In genomic region chr1:163779336-163780115, GRCm38 (mm10) we compare ENCODE assay signal across 8 mouse cellular contexts. TPM values are rescaled to one million over a fixed set of nuclear protein-coding genes. Genes with fewer than 3 reads are reported as not detected.
A peak's percentile ranks its signal among the peaks of the same experiment; 100 is the strongest.
DNase-seq lines count a peak whose midpoint lies in the region; ATAC-seq and TF ChIP-seq lines count a peak whose summit lies in the region.

TSS of gene Kifap3 (plus strand) at chr1:163779583.

- no peaks in the 10 kb centered on the region for H3K4me1 ChIP-seq in heart, embryonic 12.5 days (replicated peaks)
- H3K4me1 ChIP-seq in kidney, postnatal 0 days (replicated peaks; ENCODE audit: insufficient read depth, low read length), result no peaks in the 10 kb centered on the region
- H3K4me1 ChIP-seq in liver, embryonic 11.5 days (replicated peaks; ENCODE audit: control insufficient read depth, insufficient read depth, low read length), result 0 out of 2 replicates have a peak, but pooled peaks cover 2% of the 10 kb centered on the region
- no peaks in the 10 kb centered on the region for H3K4me1 ChIP-seq in stomach, embryonic 14.5 days (ENCODE audit: control insufficient read depth, insufficient read depth, low read length)

- H3K9ac ChIP-seq in heart, embryonic 12.5 days, result peak within 1 kb of the TSS; percentile 77
- peak within 1 kb of the TSS; percentile 63 for H3K9ac ChIP-seq in kidney, postnatal 0 days (ENCODE audit: low read depth, low read length)
- peak within 1 kb of the TSS; percentile 57 for H3K9ac ChIP-seq in liver, embryonic 11.5 days (ENCODE audit: low read depth, low read length)
- peak within 1 kb of the TSS; percentile 31 for H3K9ac ChIP-seq in stomach, embryonic 14.5 days (replicated peaks; ENCODE audit: low read depth, low read length)

- peaks cover 3% of the 10 kb centered on the region for H3K79me3 ChIP-seq in C2C12 (ENCODE audit: low read depth)

- ATAC-seq in erythroid progenitor cell, adult 5-6 weeks (replicated peaks; ENCODE audit: low FRiP score, poor library complexity, severe bottlenecking), result peak; percentile 99
- ATAC-seq in heart, embryonic 12.5 days (ENCODE audit: insufficient number of reproducible peaks, low FRiP score), result peak; percentile 100
- peak; percentile 100 for ATAC-seq in kidney, postnatal 0 days (replicated peaks; ENCODE audit: low FRiP score, low read depth)
- ATAC-seq in liver, embryonic 11.5 days (replicated peaks; ENCODE audit: low FRiP score), result peak; percentile 100
- ATAC-seq in stomach, embryonic 14.5 days (ENCODE audit: insufficient number of reproducible peaks, insufficient read depth, low FRiP score, low read depth), result peak; percentile 100

- H3K36me3 ChIP-seq in C2C12 (ENCODE audit: control insufficient read depth, insufficient read depth), result no peaks in the 10 kb centered on the region
- peaks cover 5% of the 10 kb centered on the region; the same call in 1 of the 2 replicates for H3K36me3 ChIP-seq in heart, embryonic 12.5 days
- peaks cover 4% of the 10 kb centered on the region; the same call in 1 of the 2 replicates for H3K36me3 ChIP-seq in kidney, postnatal 0 days (ENCODE audit: insufficient read depth, low read length)
- H3K36me3 ChIP-seq in liver, embryonic 11.5 days (ENCODE audit: control insufficient read depth, insufficient read depth, low read length), result no peaks in the 10 kb centered on the region
- H3K36me3 ChIP-seq in stomach, embryonic 14.5 days (ENCODE audit: control insufficient read depth, insufficient read depth, low read length), result peaks cover 4% of the 10 kb centered on the region; the same call in 1 of the 2 replicates

- no peaks in the 10 kb centered on the region for H3K27me3 ChIP-seq in C2C12 (ENCODE audit: control insufficient read depth, insufficient read depth, insufficient read length)
- no peaks in the 10 kb centered on the region for H3K27me3 ChIP-seq in heart, embryonic 12.5 days (replicated peaks)
- no peaks in the 10 kb centered on the region for H3K27me3 ChIP-seq in kidney, postnatal 0 days (ENCODE audit: insufficient read depth, low read length)
- no peaks in the 10 kb centered on the region for H3K27me3 ChIP-seq in liver, embryonic 11.5 days (replicated peaks; ENCODE audit: control insufficient read depth, insufficient read depth, low read length)
- no peaks in the 10 kb centered on the region for H3K27me3 ChIP-seq in stomach, embryonic 14.5 days (ENCODE audit: control insufficient read depth, insufficient read depth, low read length)

- H3K27ac ChIP-seq in heart, embryonic 12.5 days (ENCODE audit: poor library complexity, severe bottlenecking), result 0 out of 2 replicates have a peak within 1 kb of the TSS, but pooled peaks have one; percentile 2
- peak within 1 kb of the TSS; percentile 60; the same call in 1 of the 2 replicates for H3K27ac ChIP-seq in kidney, postnatal 0 days
- H3K27ac ChIP-seq in liver, embryonic 11.5 days (ENCODE audit: low read depth, low read length), result no peak within 1 kb of the TSS
- 0 out of 2 replicates have a peak within 1 kb of the TSS, but pooled peaks have one; percentile 0 for H3K27ac ChIP-seq in stomach, embryonic 14.5 days (ENCODE audit: low read length)

- H3K4me3 ChIP-seq in C2C12 (ENCODE audit: insufficient read depth, poor library complexity, severe bottlenecking), result peak within 1 kb of the TSS; percentile 66
- peak within 1 kb of the TSS; percentile 83 for H3K4me3 ChIP-seq in heart, embryonic 12.5 days
- peak within 1 kb of the TSS; percentile 70 for H3K4me3 ChIP-seq in kidney, postnatal 0 days (replicated peaks; ENCODE audit: low read depth, low read length)
- H3K4me3 ChIP-seq in liver, embryonic 11.5 days (ENCODE audit: low read depth, low read length), result peak within 1 kb of the TSS; percentile 71
- peak within 1 kb of the TSS; percentile 55 for H3K4me3 ChIP-seq in stomach, embryonic 14.5 days (ENCODE audit: low read depth, low read length)

- WGBS in heart, embryonic 12.5 days, result under 1% methylated on average over 40 of the region's 48 CpGs
- under 1% methylated on average over 47 of the region's 48 CpGs for WGBS in kidney, postnatal 0 days
- 1% methylated on average over 45 of the region's 48 CpGs for whole genome bisulfite sequencing in liver, embryonic 11.5 days
- under 1% methylated on average over 41 of the region's 48 CpGs for WGBS in stomach, embryonic 14.5 days

- H3K79me2 ChIP-seq in C2C12 (ENCODE audit: control insufficient read depth, insufficient read depth), result peaks cover 8% of the 10 kb centered on the region

- H3ac ChIP-seq in C2C12 (ENCODE audit: control insufficient read depth, insufficient read length, low read depth), result peak within 1 kb of the TSS; percentile 9

- TF ChIP-seq CTCF in C2C12 (IDR thresholded peaks at IDR 0.05; ENCODE audit: control insufficient read depth, insufficient read depth, insufficient read length), result peak; percentile 24
- TF ChIP-seq CTCF in kidney, postnatal 0 days (IDR thresholded peaks at IDR 0.05; ENCODE audit: low read depth), result peak; percentile 90

- peak; percentile 98 for DNase-seq in brain, embryonic 18.5 days (ENCODE audit: low read depth, low spot score)
- peak; percentile 100 for DNase-seq in kidney, postnatal 0 days (ENCODE audit: low spot score)
- DNase-seq in liver, embryonic 11.5 days (ENCODE audit: low spot score), result peak; percentile 90
- peak; percentile 96 for DNase-seq in naive thymus-derived CD4-positive, alpha-beta T cell, adult 2 months (ENCODE audit: low read depth)

- H3K4me2 ChIP-seq in heart, embryonic 12.5 days, result peak within 1 kb of the TSS; percentile 77
- H3K4me2 ChIP-seq in kidney, postnatal 0 days (ENCODE audit: low read length), result peak within 1 kb of the TSS; percentile 88
- H3K4me2 ChIP-seq in liver, embryonic 11.5 days, result peak within 1 kb of the TSS; percentile 80
- H3K4me2 ChIP-seq in stomach, embryonic 14.5 days (replicated peaks; ENCODE audit: low read depth, low read length), result peak within 1 kb of the TSS; percentile 46

- H3K9me3 ChIP-seq in heart, embryonic 12.5 days (replicated peaks), result no peaks in the 10 kb centered on the region
- no peaks in the 10 kb centered on the region; the same call in 1 of the 2 replicates for H3K9me3 ChIP-seq in kidney, postnatal 0 days (replicated peaks; ENCODE audit: low read length)
- no peaks in the 10 kb centered on the region for H3K9me3 ChIP-seq in liver, embryonic 11.5 days (ENCODE audit: control insufficient read depth, low read length)
- H3K9me3 ChIP-seq in stomach, embryonic 14.5 days (ENCODE audit: control insufficient read depth, low read depth, low read length), result no peaks in the 10 kb centered on the region

TF ChIP-seq in C2C12, 6 proteins besides CTCF, POLR2A, EP300 and RAD21:
- TF ChIP-seq CEBPB (IDR thresholded peaks at IDR 0.05; ENCODE audit: low read depth) (no peak), USF1 (IDR thresholded peaks at IDR 0.05; ENCODE audit: low read depth) (no peak), MYOG (IDR thresholded peaks at IDR 0.05; ENCODE audit: control insufficient read depth, extremely low read depth, insufficient read length) (no peak), MAX (IDR thresholded peaks at IDR 0.05) (peak; percentile 41), FOSL1 (IDR thresholded peaks at IDR 0.05; ENCODE audit: insufficient read depth, low read length, poor library complexity, severe bottlenecking) (no peak)
TF ChIP-seq in C2C12: peak in this region for 1.

RNA-seq across cellular contexts. Expression of gene Kifap3, which starts in this region (rescaled TPM):
- polyA plus RNA-seq in C2C12 (2012; fragmentation: generic; extraction: Trizol), result 9.5 TPM
- total RNA-seq in erythroid progenitor cell, adult 5-6 weeks (2015; ENCODE audit: low replicate concordance), result 2.2 and 5.9 TPM in 2 replicates
- 1.9 TPM in 1 of 2 replicates, not detected in the other for total RNA-seq in erythroid progenitor cell, adult 5-6 weeks (2017; ENCODE audit: low replicate concordance)
- 22.3 and 23.9 TPM in 2 replicates for polyA plus RNA-seq in heart, embryonic 12.5 days (2016; fragmentation: Nextera tagmentation; extraction: Ambion mirVana)
- 23.6 and 23.7 TPM in 2 replicates for polyA plus RNA-seq in kidney, postnatal 0 days (2015; fragmentation: Nextera tagmentation; extraction: Ambion mirVana)
- 14.7 and 16.3 TPM in 2 replicates for polyA plus RNA-seq in liver, embryonic 11.5 days (2014; fragmentation: Nextera tagmentation; extraction: Ambion mirVana)
- polyA plus RNA-seq in stomach, embryonic 14.5 days (2014; fragmentation: Nextera tagmentation; extraction: Ambion mirVana), result 43.9 and 49.6 TPM in 2 replicates
